Mouse (Mus musculus): ENCODE results near the gene Prkca. TPM values are rescaled to one million over a fixed set of nuclear protein-coding genes. Genes with fewer than 3 reads are reported as not detected.

Gene Prkca
- polyA plus RNA-seq, 1 experiment from 2014 or later: 7.0 TPM

GRCm38 (mm10) chr11:108325943-108326342, 17.8 kb downstream of the Prkca start:
- no peak for ATAC-seq (ENCODE audit: low FRiP score, low TSS enrichment)
- no peak overlapping the region for H3K27ac ChIP-seq (ENCODE audit: low read length)
- H3K4me2 ChIP-seq (replicated peaks; ENCODE audit: low read depth, low read length): no peak overlapping the region
- no peaks in the 10 kb centered on the region for H3K36me3 ChIP-seq (ENCODE audit: insufficient read depth, low read length)
- no peak overlapping the region for H3K9ac ChIP-seq (replicated peaks; ENCODE audit: low read length)
- WGBS: 79% methylated on average over 8 of the region's 8 CpGs
- no peaks in the 10 kb centered on the region for H3K27me3 ChIP-seq (ENCODE audit: insufficient read depth, low read length)
- no peak overlapping the region for H3K4me3 ChIP-seq (ENCODE audit: low read length)
- peaks cover 25% of the 10 kb centered on the region for H3K4me1 ChIP-seq (ENCODE audit: insufficient read depth, low read length)
- no peaks in the 10 kb centered on the region for H3K9me3 ChIP-seq (ENCODE audit: low read length)

DNA sequence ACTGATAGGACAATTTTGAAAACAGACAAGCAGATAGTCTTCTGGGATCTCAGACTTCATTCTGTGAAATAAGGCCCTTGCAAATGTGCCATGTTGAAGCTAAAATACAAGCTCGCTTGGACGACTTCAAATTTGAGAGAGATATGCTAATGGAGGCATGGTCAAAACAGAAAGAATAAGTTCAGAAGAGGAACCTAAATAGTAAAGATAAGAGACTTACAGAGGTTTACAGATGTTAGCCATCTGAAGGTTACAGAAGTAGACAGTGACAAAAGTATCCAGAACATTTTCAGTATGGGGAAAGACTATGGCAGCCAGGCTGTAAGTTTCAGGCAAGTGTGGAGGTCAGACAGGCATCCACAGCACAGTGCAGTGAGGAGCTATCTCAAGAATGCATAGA, 21.6 kb downstream of the Prkca start:
- H3K36me3 ChIP-seq (ENCODE audit: insufficient read depth, low read length): no peaks in the 10 kb centered on the region
- H3K4me1 ChIP-seq (ENCODE audit: insufficient read depth, low read length): peaks cover 25% of the 10 kb centered on the region
- no peak overlapping the region for H3K4me3 ChIP-seq (ENCODE audit: low read length)
- H3K27ac ChIP-seq (ENCODE audit: low read length): no peak overlapping the region
- H3K9me3 ChIP-seq (ENCODE audit: low read length): no peaks in the 10 kb centered on the region
- 72% methylated on average over 2 of the region's 2 CpGs for WGBS
- no peak overlapping the region for H3K9ac ChIP-seq (replicated peaks; ENCODE audit: low read length)
- no peak overlapping the region for H3K4me2 ChIP-seq (replicated peaks; ENCODE audit: low read depth, low read length)
- ATAC-seq (ENCODE audit: low FRiP score, low TSS enrichment): no peak
- no peaks in the 10 kb centered on the region for H3K27me3 ChIP-seq (ENCODE audit: insufficient read depth, low read length)

- H3K9ac ChIP-seq (replicated peaks; ENCODE audit: low read length): no peak overlapping the region
- no peaks in the 10 kb centered on the region for H3K9me3 ChIP-seq (ENCODE audit: low read length)
- no peak overlapping the region for H3K4me2 ChIP-seq (replicated peaks; ENCODE audit: low read depth, low read length)
- H3K36me3 ChIP-seq (ENCODE audit: insufficient read depth, low read length): no peaks in the 10 kb centered on the region
- no peak overlapping the region for H3K4me3 ChIP-seq (ENCODE audit: low read length)
- no peak for ATAC-seq (ENCODE audit: low FRiP score, low TSS enrichment)
- 82% methylated on average over 7 of the region's 7 CpGs for WGBS
- H3K4me1 ChIP-seq (ENCODE audit: insufficient read depth, low read length): peaks cover 21% of the 10 kb centered on the region
- no peak overlapping the region for H3K27ac ChIP-seq (ENCODE audit: low read length)
- H3K27me3 ChIP-seq (ENCODE audit: insufficient read depth, low read length): no peaks in the 10 kb centered on the region
Measured at GRCm38 (mm10) chr11:108320561-108320960, 23.2 kb downstream of the Prkca start.

- Histone ChIP-seq H3K9ac (replicated peaks; ENCODE audit: low read length) (no peak overlapping the region), H3K27me3 (ENCODE audit: insufficient read depth, low read length) (no peaks in the 10 kb centered on the region), H3K27ac (ENCODE audit: low read length) (no peak overlapping the region), H3K4me3 (ENCODE audit: low read length) (no peak overlapping the region), H3K36me3 (ENCODE audit: insufficient read depth, low read length) (no peaks in the 10 kb centered on the region), H3K4me1 (ENCODE audit: insufficient read depth, low read length) (peaks cover 21% of the 10 kb centered on the region), H3K4me2 (replicated peaks; ENCODE audit: low read depth, low read length) (no peak overlapping the region), H3K9me3 (ENCODE audit: low read length) (no peaks in the 10 kb centered on the region)
- no peak for ATAC-seq (ENCODE audit: low FRiP score, low TSS enrichment)
- WGBS: 80% methylated on average over 11 of the region's 11 CpGs
Measured at GRCm38 (mm10) chr11:108319162-108319561, 24.6 kb downstream of the Prkca start.

DNA sequence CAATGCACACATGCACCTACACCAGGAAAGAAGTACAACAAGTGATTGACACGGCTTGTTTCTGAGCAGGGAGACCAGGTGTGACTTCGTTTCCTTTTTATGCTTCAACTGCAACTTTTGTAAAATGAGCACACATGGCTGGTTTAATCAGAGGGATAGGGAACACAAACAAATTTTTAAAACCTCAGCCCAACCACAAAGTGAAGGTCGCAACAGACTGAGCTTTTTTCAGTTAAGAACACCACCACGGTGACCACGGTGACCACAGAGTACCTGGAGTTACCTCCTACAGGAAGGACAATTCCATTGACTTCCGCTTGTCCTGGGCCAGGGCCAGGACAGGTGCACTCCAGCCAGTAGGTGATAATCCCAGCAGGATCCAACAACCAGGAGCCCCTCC, 25.9 kb downstream of the Prkca start:
- H3K36me3 ChIP-seq (ENCODE audit: insufficient read depth, low read length): no peaks in the 10 kb centered on the region
- no peaks in the 10 kb centered on the region for H3K27me3 ChIP-seq (ENCODE audit: insufficient read depth, low read length)
- H3K4me2 ChIP-seq (replicated peaks; ENCODE audit: low read depth, low read length): no peak overlapping the region
- WGBS: 76% methylated on average over 6 of the region's 6 CpGs
- no peak overlapping the region for H3K4me3 ChIP-seq (ENCODE audit: low read length)
- peaks cover 21% of the 10 kb centered on the region for H3K4me1 ChIP-seq (ENCODE audit: insufficient read depth, low read length)
- H3K9ac ChIP-seq (replicated peaks; ENCODE audit: low read length): no peak overlapping the region
- H3K27ac ChIP-seq (ENCODE audit: low read length): no peak overlapping the region
- ATAC-seq (ENCODE audit: low FRiP score, low TSS enrichment): no peak
- H3K9me3 ChIP-seq (ENCODE audit: low read length): no peaks in the 10 kb centered on the region

GRCm38 (mm10) chr11:108315736-108316135, 28.0 kb downstream of the Prkca start:
- no peaks in the 10 kb centered on the region for H3K27me3 ChIP-seq (ENCODE audit: insufficient read depth, low read length)

GRCm38 (mm10) chr11:108312516-108312915, 31.2 kb downstream of the Prkca start:
- Histone ChIP-seq H3K9ac (replicated peaks; ENCODE audit: low read length) (no peak overlapping the region), H3K4me1 (ENCODE audit: insufficient read depth, low read length) (peaks cover 6% of the 10 kb centered on the region; the same call in 1 of the 2 replicates), H3K27ac (ENCODE audit: low read length) (no peak overlapping the region), H3K9me3 (ENCODE audit: low read length) (no peaks in the 10 kb centered on the region), H3K27me3 (ENCODE audit: insufficient read depth, low read length) (no peaks in the 10 kb centered on the region), H3K4me2 (replicated peaks; ENCODE audit: low read depth, low read length) (no peak overlapping the region), H3K36me3 (ENCODE audit: insufficient read depth, low read length) (no peaks in the 10 kb centered on the region), H3K4me3 (ENCODE audit: low read length) (no peak overlapping the region)
- ATAC-seq (ENCODE audit: low FRiP score, low TSS enrichment): no peak
- 71% methylated on average over 5 of the region's 5 CpGs for WGBS

More at GRCm38 (mm10) chr11:108315736-108316135, 28.0 kb downstream of the Prkca start:
- Histone ChIP-seq H3K4me2 (replicated peaks; ENCODE audit: low read depth, low read length) (no peak overlapping the region), H3K9ac (replicated peaks; ENCODE audit: low read length) (no peak overlapping the region), H3K27ac (ENCODE audit: low read length) (no peak overlapping the region), H3K4me3 (ENCODE audit: low read length) (no peak overlapping the region), H3K36me3 (ENCODE audit: insufficient read depth, low read length) (no peaks in the 10 kb centered on the region), H3K4me1 (ENCODE audit: insufficient read depth, low read length) (peaks cover 13% of the 10 kb centered on the region; the same call in 1 of the 2 replicates), H3K9me3 (ENCODE audit: low read length) (no peaks in the 10 kb centered on the region)
- no peak for ATAC-seq (ENCODE audit: low FRiP score, low TSS enrichment)
- 74% methylated on average over 7 of the region's 7 CpGs for WGBS

GRCm38 (mm10) chr11:108311912-108312311, 31.8 kb downstream of the Prkca start:
- Histone ChIP-seq H3K27ac (ENCODE audit: low read length) (no peak overlapping the region), H3K9me3 (ENCODE audit: low read length) (no peaks in the 10 kb centered on the region), H3K36me3 (ENCODE audit: insufficient read depth, low read length) (no peaks in the 10 kb centered on the region), H3K4me1 (ENCODE audit: insufficient read depth, low read length) (peaks cover 6% of the 10 kb centered on the region; the same call in 1 of the 2 replicates), H3K27me3 (ENCODE audit: insufficient read depth, low read length) (no peaks in the 10 kb centered on the region), H3K4me2 (replicated peaks; ENCODE audit: low read depth, low read length) (no peak overlapping the region), H3K4me3 (ENCODE audit: low read length) (no peak overlapping the region), H3K9ac (replicated peaks; ENCODE audit: low read length) (no peak overlapping the region)
- WGBS: 41% methylated on average over 2 of the region's 2 CpGs
- ATAC-seq (ENCODE audit: low FRiP score, low TSS enrichment): no peak

DNA sequence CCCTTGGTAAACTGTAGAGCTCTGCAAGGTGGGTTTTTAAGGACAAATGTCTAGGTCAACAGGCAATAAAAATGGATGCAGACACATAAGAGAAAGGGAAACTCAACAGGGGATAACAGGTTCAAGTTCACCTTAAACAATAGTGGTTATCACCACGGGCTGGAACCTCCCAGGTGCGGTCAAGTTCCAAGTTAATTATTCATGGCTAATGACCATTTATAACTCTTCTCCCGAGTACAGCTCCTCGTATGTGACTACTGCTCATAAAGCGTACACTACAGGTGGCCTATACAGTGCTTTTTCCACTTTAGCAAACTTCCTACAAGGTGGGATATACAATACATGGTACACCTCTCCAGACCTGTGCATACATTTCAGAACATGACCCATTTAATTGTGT, 33.9 kb downstream of the Prkca start:
- H3K9me3 ChIP-seq (ENCODE audit: low read length): no peaks in the 10 kb centered on the region
- ATAC-seq (ENCODE audit: low FRiP score, low TSS enrichment): no peak
- no peak overlapping the region for H3K9ac ChIP-seq (replicated peaks; ENCODE audit: low read length)
- H3K27me3 ChIP-seq (ENCODE audit: insufficient read depth, low read length): no peaks in the 10 kb centered on the region
- no peak overlapping the region for H3K27ac ChIP-seq (ENCODE audit: low read length)
- H3K4me3 ChIP-seq (ENCODE audit: low read length): no peak overlapping the region
- 50% methylated on average over 5 of the region's 5 CpGs for WGBS
- no peak overlapping the region for H3K4me2 ChIP-seq (replicated peaks; ENCODE audit: low read depth, low read length)
- H3K36me3 ChIP-seq (ENCODE audit: insufficient read depth, low read length): no peaks in the 10 kb centered on the region
- H3K4me1 ChIP-seq (ENCODE audit: insufficient read depth, low read length): peaks cover 6% of the 10 kb centered on the region; the same call in 1 of the 2 replicates

GRCm38 (mm10) chr11:108308253-108308652, 35.5 kb downstream of the Prkca start:
- H3K4me1 ChIP-seq (ENCODE audit: insufficient read depth, low read length): peaks cover 6% of the 10 kb centered on the region; the same call in 1 of the 2 replicates
- no peak overlapping the region for H3K9ac ChIP-seq (replicated peaks; ENCODE audit: low read length)
- H3K4me2 ChIP-seq (replicated peaks; ENCODE audit: low read depth, low read length): no peak overlapping the region
- 96% methylated on average over 5 of the region's 5 CpGs for WGBS
- no peak overlapping the region for H3K27ac ChIP-seq (ENCODE audit: low read length)
- H3K27me3 ChIP-seq (ENCODE audit: insufficient read depth, low read length): no peaks in the 10 kb centered on the region
- ATAC-seq (ENCODE audit: low FRiP score, low TSS enrichment): no peak
- no peaks in the 10 kb centered on the region for H3K9me3 ChIP-seq (ENCODE audit: low read length)
- no peak overlapping the region for H3K4me3 ChIP-seq (ENCODE audit: low read length)
- H3K36me3 ChIP-seq (ENCODE audit: insufficient read depth, low read length): no peaks in the 10 kb centered on the region

All from kidney, embryonic 16.5 days (tissue).